ENCODE assay signal across 7 mouse cellular contexts in the genomic region with DNA sequence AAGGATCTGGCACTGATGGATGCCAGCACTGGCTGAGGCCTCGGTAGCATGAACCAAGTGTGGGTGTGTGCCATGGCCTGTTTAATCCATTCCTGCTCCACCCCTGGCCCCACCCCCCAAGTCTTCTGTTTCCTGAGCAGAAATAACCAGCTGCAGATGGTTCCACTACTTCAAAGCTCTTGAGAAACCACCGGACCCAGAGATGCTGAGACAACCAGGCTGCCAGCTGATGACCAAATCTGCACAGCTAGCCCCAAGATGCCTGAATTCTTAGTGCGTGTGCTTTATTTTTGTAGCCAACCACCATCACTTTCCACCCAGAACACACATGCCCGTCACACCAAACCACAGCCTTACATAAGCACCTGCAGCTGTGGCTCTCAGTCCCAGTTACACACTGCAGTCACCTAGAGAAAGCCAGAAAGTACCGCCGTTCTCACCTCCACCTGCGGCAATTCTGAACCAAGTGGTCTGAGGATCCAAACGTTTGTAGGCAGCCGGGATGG. TPM values are rescaled to one million over a fixed set of nuclear protein-coding genes. Genes with fewer than 3 reads are reported as not detected.
DNase-seq lines count a peak whose midpoint lies in the region; ATAC-seq and TF ChIP-seq lines count a peak whose summit lies in the region.

No protein-coding gene starts in this region.

- H3K4me2 ChIP-seq in limb, embryonic 13.5 days (replicated peaks): 0 out of 2 replicates have a peak overlapping the region, but pooled peaks have one; percentile 9
- H3K4me2 ChIP-seq in intestine, embryonic 16.5 days (ENCODE audit: low read depth, low read length): no peak overlapping the region
- H3K4me2 ChIP-seq in forebrain, embryonic 11.5 days (ENCODE audit: low read depth, low read length, severe bottlenecking): no peak overlapping the region

- no peaks in the 10 kb centered on the region for H3K27me3 ChIP-seq in limb, embryonic 13.5 days
- H3K27me3 ChIP-seq in intestine, embryonic 16.5 days (replicated peaks; ENCODE audit: control insufficient read depth, insufficient read depth, low read length): no peaks in the 10 kb centered on the region
- H3K27me3 ChIP-seq in forebrain, embryonic 11.5 days (ENCODE audit: control insufficient read depth, insufficient read depth, low read length): no peaks in the 10 kb centered on the region

- H3K9me3 ChIP-seq in limb, embryonic 13.5 days: no peaks in the 10 kb centered on the region
- H3K9me3 ChIP-seq in intestine, embryonic 16.5 days (ENCODE audit: control insufficient read depth, low read length): no peaks in the 10 kb centered on the region
- H3K9me3 ChIP-seq in forebrain, embryonic 11.5 days (ENCODE audit: control insufficient read depth, low read length): no peaks in the 10 kb centered on the region

- H3K4me1 ChIP-seq in limb, embryonic 13.5 days: peaks cover 93% of the 10 kb centered on the region
- H3K4me1 ChIP-seq in intestine, embryonic 16.5 days (ENCODE audit: control insufficient read depth, insufficient read depth, low read length): peaks cover 58% of the 10 kb centered on the region
- no peaks in the 10 kb centered on the region for H3K4me1 ChIP-seq in forebrain, embryonic 11.5 days (replicated peaks; ENCODE audit: control insufficient read depth, insufficient read depth, low read length)

- H3K36me3 ChIP-seq in limb, embryonic 13.5 days: peaks cover 17% of the 10 kb centered on the region
- no peaks in the 10 kb centered on the region for H3K36me3 ChIP-seq in intestine, embryonic 16.5 days (ENCODE audit: control insufficient read depth, insufficient read depth, low read length)
- H3K36me3 ChIP-seq in forebrain, embryonic 11.5 days (ENCODE audit: control insufficient read depth, insufficient read depth, low read length): no peaks in the 10 kb centered on the region

- ATAC-seq in limb, embryonic 13.5 days (ENCODE audit: low FRiP score, low read depth): peak; percentile 62; the same call in 1 of the 2 replicates
- no peak for ATAC-seq in intestine, embryonic 16.5 days
- ATAC-seq in forebrain, embryonic 11.5 days (replicated peaks; ENCODE audit: low FRiP score): no peak

- WGBS in limb, embryonic 13.5 days: 42% methylated on average over 9 of the region's 9 CpGs
- 71% methylated on average over 9 of the region's 9 CpGs for WGBS in intestine, embryonic 16.5 days
- 81% methylated on average over 9 of the region's 9 CpGs for WGBS in forebrain, embryonic 11.5 days

- TF ChIP-seq CTCF in left cerebral cortex, adult 2 months (IDR thresholded peaks at IDR 0.05): no peak

- H3K9ac ChIP-seq in limb, embryonic 13.5 days: no peak overlapping the region
- no peak overlapping the region for H3K9ac ChIP-seq in intestine, embryonic 16.5 days (ENCODE audit: low read depth, low read length)
- no peak overlapping the region for H3K9ac ChIP-seq in forebrain, embryonic 11.5 days (ENCODE audit: low read length)

- H3K27ac ChIP-seq in left cerebral cortex, adult 2 months: peak overlapping the region; percentile 5; the same call in 1 of the 2 replicates
- H3K27ac ChIP-seq in limb, embryonic 13.5 days: peak overlapping the region; percentile 48; the same call in 1 of the 2 replicates
- no peak overlapping the region for H3K27ac ChIP-seq in intestine, embryonic 16.5 days (ENCODE audit: low read length)
- H3K27ac ChIP-seq in forebrain, embryonic 11.5 days (ENCODE audit: low read depth, low read length): no peak overlapping the region

- H3K4me3 ChIP-seq in left cerebral cortex, adult 2 months: no peak overlapping the region
- no peak overlapping the region for H3K4me3 ChIP-seq in limb, embryonic 13.5 days
- no peak overlapping the region for H3K4me3 ChIP-seq in intestine, embryonic 16.5 days (ENCODE audit: low read length)
- no peak overlapping the region for H3K4me3 ChIP-seq in forebrain, embryonic 11.5 days (ENCODE audit: low read depth, low read length)

- DNase-seq in left cerebral cortex, adult 2 months (ENCODE audit: extremely low spot score in 1 of 2, low spot score in 2 of 2): no peak
- no peak for DNase-seq in left cerebral cortex, adult 18-20 months (ENCODE audit: low spot score in 2 of 2)
- peak; percentile 63 for DNase-seq in c-Kit-positive CD71-negative TER-119-negative erythroid progenitor cells, embryonic 14.5 days (ENCODE audit: low read depth)
- DNase-seq in spleen, postnatal 4 days (ENCODE audit: low spot score in 2 of 2): peak; percentile 64 to 73
- no peak for DNase-seq in forebrain, embryonic 11.5 days (ENCODE audit: low spot score)

- intact Hi-C loops in left cerebral cortex, adult 2 months (cut with DNase I): no loop called here

RNA-seq across cellular contexts. Expression of a gene that starts 20.3 kb away (rescaled TPM):
- 10 to 100 TPM; 60.0 to 69.0 TPM for total RNA-seq in left cerebral cortex, adult 2 months (2021)
- 10 to 100 TPM; 58.2 to 70.2 TPM for total RNA-seq in left cerebral cortex, adult 18-20 months (2021)
- 33.8 and 34.8 TPM in 2 replicates for polyA plus RNA-seq in limb, embryonic 13.5 days (2015; fragmentation: Nextera tagmentation; extraction: Ambion mirVana)
- polyA plus RNA-seq in intestine, embryonic 16.5 days (2015; fragmentation: Nextera tagmentation; extraction: Ambion mirVana): 10.9 and 11.8 TPM in 2 replicates
- 16.6 and 17.9 TPM in 2 replicates for polyA plus RNA-seq in forebrain, embryonic 11.5 days (2014; fragmentation: Nextera tagmentation; extraction: Ambion mirVana)

Comparison
In these comparisons a context has a peak if more than half of its experiments do, and no peak if none do; other contexts are left out.
1. DNase-seq: peak in c-Kit-positive CD71-negative TER-119-negative erythroid progenitor cells, embryonic 14.5 days (single experiment) and spleen, postnatal 4 days (2 of 2); none in left cerebral cortex, adult 2 months (0 of 2), left cerebral cortex, adult 18-20 months (0 of 2) and forebrain, embryonic 11.5 days (single experiment).
2. H3K27ac ChIP-seq: peak in left cerebral cortex, adult 2 months (single experiment) and limb, embryonic 13.5 days (single experiment); none in intestine, embryonic 16.5 days (single experiment) and forebrain, embryonic 11.5 days (single experiment).